Mouse (Mus musculus): ENCODE data around the gene Dgkg.

The Dgkg gene

DNA sequence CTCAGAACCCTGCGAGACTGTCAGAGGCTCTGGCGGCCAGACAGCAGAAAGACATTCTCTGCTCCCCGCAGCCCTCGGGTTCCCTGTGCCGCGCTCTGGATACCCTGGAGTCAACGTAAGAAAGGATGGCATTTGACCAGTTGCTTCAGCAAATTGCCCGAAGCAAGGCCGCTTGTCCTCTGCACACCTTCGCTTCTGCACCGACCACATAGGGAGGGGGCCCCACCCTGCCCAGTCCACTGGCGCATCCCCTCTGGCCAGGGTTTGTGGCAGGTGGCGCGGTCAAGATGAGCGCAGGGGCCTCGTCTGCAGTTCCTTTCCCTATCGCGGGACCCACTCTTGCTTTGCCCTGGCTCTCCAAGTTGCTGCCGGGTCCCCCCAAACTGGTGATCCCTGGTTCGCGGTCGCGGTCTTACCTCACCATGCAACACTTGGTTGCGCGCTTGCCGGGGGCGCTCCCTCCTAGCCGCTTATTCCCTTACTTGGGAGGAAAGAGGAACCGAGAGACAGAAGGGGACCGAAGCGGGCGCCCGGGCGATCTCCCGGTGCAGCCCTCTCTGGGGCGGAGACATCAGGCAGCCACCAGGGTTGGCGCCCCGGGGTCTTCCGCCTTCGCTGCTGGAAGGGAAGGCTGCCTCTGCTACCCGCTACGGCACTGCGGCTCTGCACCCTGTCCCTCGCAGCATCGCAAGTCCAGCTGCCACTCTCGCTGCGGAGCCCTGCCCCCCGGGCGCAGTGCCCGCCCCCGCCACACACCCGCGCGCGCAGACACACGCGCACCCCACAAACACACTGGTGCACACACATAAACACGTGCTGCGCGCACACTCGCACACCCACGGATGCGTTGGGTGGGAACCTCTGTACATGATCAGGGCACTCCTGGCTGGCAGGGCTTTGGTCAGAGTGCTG lies at the start of gene Dgkg:
TSS of gene Dgkg (minus strand) at position 689 of the 912 bp plus-strand sequence.
- TF ChIP-seq GATA4 (IDR thresholded peaks at IDR 0.05; ENCODE audit: insufficient replicate concordance, low read length), result no peak

DNA sequence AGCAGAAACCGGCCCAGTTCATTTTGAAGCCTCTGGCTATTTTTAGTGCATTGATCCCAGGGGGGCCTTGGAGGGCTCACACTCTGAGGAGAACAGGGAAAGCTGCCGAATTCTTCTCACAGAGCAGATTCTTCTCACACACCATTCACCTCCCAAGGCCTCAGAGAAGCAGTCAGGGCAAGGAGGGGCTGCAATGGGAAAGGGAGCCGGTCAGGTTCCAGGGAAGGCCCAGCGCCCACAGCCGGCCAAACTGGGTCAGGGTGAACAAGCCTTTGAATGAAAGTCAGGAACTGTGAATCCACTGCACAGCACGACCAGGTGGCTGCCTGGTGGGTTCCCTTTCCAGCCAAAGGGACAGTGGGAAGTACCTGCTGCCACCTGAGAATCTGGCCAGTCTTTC lies 47.9 kb upstream of the Dgkg start:
- TF ChIP-seq GATA4 (IDR thresholded peaks at IDR 0.05; ENCODE audit: insufficient replicate concordance, low read length), result no peak

- TF ChIP-seq GATA4 (IDR thresholded peaks at IDR 0.05; ENCODE audit: insufficient replicate concordance, low read length), result no peak
Observed at GRCm38 (mm10) chr16:22704136-22704535, 47.1 kb upstream of the Dgkg start.

DNA sequence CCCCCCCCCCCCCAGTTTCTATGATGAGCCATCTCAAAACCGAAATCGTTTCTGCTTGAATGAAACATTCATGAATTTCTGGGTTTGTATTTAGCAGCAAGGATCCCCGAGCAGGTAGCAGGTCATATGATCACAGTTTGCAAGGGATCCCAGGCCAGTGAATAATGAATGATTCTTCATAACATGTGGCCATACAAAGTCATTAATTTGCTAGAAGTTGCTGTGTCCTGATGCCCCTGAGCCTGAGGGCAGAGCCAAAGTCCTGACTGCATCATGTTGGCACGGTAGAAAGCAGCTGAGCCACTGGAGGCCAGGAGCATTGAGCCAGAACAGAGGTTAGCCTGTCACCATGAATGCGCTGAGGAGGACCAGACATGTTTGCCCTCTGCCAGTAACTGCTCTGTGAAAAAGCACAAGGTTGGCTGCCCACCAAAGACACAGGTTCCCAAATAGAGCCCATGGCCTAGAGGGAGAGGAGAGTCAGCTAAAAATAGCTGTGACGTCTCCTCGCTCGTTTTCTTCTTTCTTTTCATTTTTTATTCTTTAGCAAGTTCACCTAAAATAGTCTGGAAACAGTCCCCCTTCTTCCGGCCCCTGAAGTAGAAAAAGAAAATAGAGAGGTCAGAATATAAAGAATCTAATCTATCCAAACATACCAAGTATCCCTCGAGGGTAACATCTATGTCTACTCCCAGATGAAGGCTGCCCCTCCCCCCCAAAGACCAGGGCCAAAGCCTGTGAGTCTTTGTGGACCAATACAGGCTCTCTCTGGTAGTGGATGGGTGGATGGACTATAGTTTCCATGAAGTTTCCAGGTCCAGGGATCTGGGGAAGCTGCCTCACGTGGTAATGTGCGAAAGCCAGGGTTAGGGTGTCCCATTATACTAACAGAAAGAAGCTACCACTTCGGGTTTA lies 42.1 kb upstream of the Dgkg start:
- no peak for TF ChIP-seq GATA4 (IDR thresholded peaks at IDR 0.05; ENCODE audit: insufficient replicate concordance, low read length)

DNA sequence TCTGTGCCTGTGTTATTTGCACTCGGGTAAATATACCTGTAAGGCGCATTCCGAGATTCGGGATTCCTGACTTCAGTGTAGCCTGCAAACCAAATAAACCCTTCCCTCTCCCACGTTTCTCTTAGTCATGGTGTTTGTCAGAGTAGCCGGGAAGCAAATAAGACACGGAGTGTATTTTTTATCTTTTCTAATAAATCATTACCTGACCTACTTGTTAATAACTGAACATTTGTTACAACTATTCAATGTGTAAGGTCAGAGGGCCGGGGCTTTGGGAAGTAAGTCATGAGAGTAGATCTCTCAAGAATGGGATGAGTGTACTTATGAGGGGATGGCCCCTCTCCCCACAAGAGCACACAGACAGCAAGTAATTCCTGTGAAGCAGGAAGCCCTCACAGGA lies 41.1 kb upstream of the Dgkg start:
- no peak for TF ChIP-seq GATA4 (IDR thresholded peaks at IDR 0.05; ENCODE audit: insufficient replicate concordance, low read length)

DNA sequence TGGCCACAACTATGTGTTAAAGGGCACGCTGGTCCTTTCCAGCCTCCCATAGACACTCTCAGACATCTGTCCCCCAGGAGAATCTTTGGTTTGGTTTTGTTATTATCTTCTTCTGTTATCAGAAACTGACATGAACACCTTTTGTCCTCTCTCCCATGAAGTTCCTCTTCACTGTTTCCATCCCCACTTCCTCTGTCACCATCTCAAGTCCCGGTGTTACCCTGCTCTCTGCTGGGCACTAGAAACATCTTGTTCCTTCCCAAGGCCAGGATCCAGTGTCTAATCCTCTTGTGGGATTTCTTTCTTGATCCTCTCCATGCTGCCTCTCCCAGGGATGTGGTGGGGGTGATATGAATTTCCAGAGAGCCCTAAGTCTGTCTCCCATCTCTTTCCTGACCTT lies 32.6 kb upstream of the Dgkg start:
- TF ChIP-seq GATA4 (IDR thresholded peaks at IDR 0.05; ENCODE audit: insufficient replicate concordance, low read length), result no peak

DNA sequence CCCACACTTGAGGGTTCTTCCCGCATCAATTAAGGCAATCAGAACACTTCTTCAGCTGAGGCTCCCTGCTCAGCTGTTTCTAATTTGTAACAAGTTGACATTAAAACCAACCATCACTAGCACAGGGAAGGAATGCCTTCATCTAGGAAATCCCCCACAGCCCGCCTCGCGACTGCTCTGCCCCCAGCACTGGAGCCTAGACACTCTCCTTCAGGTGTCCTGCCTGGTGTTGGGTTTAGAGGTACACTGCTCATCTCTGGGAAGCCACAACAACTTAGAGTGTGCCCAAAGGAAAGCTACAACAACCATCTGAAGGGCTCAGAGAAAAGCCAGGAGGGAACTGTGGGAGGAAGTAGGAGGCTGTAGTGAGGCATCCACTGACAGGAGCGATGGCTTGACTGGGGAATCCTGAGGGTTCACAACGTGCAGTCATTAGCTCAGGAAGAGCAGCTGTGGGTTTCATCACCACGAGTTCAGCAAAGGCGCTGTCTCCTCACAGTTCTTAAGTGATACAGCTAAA lies 30.8 kb upstream of the Dgkg start:
- no peak for TF ChIP-seq GATA4 (IDR thresholded peaks at IDR 0.05; ENCODE audit: insufficient replicate concordance, low read length)

DNA sequence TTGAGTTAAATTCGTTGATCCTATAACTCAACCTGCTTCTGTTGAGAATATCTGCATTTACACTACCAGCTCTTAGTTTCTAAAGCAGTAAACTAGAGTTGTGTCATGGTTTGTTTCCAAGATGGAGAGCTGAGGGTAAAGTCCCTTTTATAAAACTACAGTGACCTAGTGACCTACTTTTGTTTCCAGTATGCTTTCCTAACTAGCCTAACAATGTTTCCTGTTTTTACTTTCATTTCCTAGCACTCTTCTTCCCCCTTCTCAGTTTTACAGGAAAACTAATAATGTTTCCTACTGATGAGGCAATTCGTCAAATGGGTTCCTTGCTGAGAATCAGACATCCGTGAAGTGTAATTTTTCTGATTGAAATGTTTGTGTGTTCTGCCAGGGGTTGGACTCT lies 26.6 kb upstream of the Dgkg start:
- no peak for TF ChIP-seq GATA4 (IDR thresholded peaks at IDR 0.05; ENCODE audit: insufficient replicate concordance, low read length)

GRCm38 (mm10) chr16:22682727-22683126 lies 25.7 kb upstream of the Dgkg start:
- no peak for TF ChIP-seq GATA4 (IDR thresholded peaks at IDR 0.05; ENCODE audit: insufficient replicate concordance, low read length)

GRCm38 (mm10) chr16:22679641-22680040 lies 22.6 kb upstream of the Dgkg start:
- no peak for TF ChIP-seq GATA4 (IDR thresholded peaks at IDR 0.05; ENCODE audit: insufficient replicate concordance, low read length)

DNA sequence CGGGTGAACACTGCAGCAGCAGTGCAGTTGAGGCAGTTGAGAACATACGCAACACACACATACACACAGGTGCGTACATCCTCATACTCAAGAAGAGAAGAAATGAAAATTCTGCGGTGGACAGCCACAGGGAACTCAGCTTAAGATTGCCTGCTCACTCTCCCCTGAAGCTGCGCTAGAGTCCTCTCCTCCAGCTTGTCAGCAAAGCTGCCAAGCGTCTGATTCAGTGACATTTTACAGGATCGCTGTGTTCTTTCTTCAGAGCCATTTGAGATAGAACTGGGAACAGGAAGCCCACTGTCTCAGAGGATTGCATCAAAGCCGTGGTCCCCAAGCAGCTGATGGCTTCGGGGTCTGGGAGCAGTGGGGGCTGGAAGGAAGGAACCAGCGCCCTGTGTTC lies 17.6 kb upstream of the Dgkg start:
- no peak for TF ChIP-seq GATA4 (IDR thresholded peaks at IDR 0.05; ENCODE audit: insufficient replicate concordance, low read length)

DNA sequence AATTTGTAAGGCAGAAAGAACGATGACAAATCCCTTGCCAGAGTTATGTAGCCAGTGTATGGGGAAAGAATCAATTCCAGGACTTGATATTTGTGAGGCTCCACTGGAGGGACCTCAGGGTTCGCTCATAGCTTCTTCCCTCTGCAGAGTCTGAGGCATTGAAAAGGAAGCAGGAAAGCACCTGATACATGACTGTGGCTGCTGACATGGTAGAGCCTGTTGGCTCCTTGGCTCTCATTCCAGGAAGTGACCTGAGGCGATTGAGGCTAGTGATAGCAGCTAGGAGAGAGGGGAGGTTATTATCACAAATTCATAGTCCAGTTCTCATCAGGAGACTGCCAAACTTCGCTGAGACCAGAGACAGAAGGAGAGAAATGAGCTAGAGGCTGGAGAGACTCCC lies 17.1 kb upstream of the Dgkg start:
- TF ChIP-seq GATA4 (IDR thresholded peaks at IDR 0.05; ENCODE audit: insufficient replicate concordance, low read length), result no peak

DNA sequence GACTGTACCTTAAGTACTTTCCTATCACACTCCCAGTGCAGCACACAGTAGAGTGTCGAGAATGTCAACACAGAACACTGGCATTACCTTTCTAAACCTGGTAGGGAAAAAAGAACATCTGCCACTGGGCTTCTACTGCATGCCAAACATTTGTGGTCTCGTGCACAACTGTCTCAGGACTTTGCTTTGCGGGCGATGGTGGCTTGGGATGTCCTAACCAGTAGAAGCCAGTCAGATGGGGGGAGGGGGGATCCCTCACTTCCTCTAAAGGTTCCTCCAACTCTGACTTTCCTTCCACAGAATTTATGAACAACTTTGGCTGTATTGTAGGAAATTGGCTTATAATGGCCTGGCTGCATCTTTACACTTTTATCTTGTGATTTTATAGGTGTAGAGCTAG lies 7.0 kb upstream of the Dgkg start:
- no peak for TF ChIP-seq GATA4 (IDR thresholded peaks at IDR 0.05; ENCODE audit: insufficient replicate concordance, low read length)

- no peak for TF ChIP-seq GATA4 (IDR thresholded peaks at IDR 0.05; ENCODE audit: insufficient replicate concordance, low read length)
Observed at GRCm38 (mm10) chr16:22663136-22663535, 6.1 kb upstream of the Dgkg start.

GRCm38 (mm10) chr16:22661076-22661475 lies 4.1 kb upstream of the Dgkg start:
- TF ChIP-seq GATA4 (IDR thresholded peaks at IDR 0.05; ENCODE audit: insufficient replicate concordance, low read length), result no peak
